Mouse (Mus musculus): ENCODE results near the gene Lkaaear1. TPM values are rescaled to one million over a fixed set of nuclear protein-coding genes. Genes with fewer than 3 reads are reported as not detected.
A peak's percentile ranks its signal among the peaks of the same experiment; 100 is the strongest.

The Lkaaear1 gene
- total RNA-seq, 2 experiments from 2014 or later = not detected

DNA sequence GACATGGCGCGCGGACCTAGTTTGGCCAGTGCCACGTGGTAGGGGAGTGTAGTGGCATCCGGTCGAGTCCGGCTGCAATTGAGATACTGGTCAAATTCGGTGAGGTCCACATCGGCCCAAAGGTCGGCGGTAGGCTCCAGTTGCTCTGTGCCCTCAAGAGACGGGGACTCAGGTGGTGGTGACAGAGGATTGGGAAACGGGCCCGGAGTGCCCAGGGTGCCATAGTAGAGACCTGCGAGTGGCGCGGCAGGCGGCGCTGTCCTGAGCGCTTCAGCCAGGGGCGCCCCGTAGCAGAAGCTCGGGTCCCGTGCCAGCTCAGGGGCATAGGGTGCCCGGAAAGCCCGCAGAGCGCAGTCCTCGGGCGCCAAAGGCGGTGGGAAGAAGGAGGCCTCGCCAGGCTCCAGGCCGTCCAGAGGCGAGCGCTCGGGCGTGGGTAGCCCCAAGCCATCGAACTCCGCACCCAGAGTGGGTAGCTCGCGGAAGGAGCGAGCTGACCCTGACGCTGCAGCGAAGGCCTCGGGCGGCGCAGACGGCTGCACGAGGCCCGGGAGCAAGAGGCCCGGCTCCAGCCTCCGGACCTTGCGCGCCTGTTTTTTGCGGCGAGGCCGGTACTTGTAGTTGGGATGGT is 27.8 kb downstream of the Lkaaear1 start:
- no peak for DNase-seq (ENCODE audit: extremely low spot score in 1 of 2, low spot score in 2 of 2)
- intact Hi-C loops (cut with DNase I) = loop anchor here (10.0 kb wide), 1 partner anchor 276 kb away; no protein-coding TSS in a partner anchor

- intact Hi-C loops (cut with DNase I) = no loop called here
- peak in 1 of 2 experiments; percentile 78 for DNase-seq (ENCODE audit: extremely low spot score in 1 of 2, low spot score in 2 of 2)
These were observed 35.0 kb downstream of the Lkaaear1 start for GRCm38 (mm10) chr2:181663298-181663630.

GRCm38 (mm10) chr2:181662620-181663297 is 35.5 kb downstream of the Lkaaear1 start:
- intact Hi-C loops (cut with DNase I) = no loop called here
- peak in 1 of 2 experiments; percentile 47 for DNase-seq (ENCODE audit: extremely low spot score in 1 of 2, low spot score in 2 of 2)

- intact Hi-C loops (cut with DNase I) = loop anchor here (5.0 kb wide), 1 partner anchor 37 kb away; no protein-coding TSS in a partner anchor
- DNase-seq (ENCODE audit: extremely low spot score in 1 of 2, low spot score in 2 of 2) = peak; percentile 61 to 92
These were observed 38.6 kb downstream of the Lkaaear1 start for GRCm38 (mm10) chr2:181659609-181660055.

DNA sequence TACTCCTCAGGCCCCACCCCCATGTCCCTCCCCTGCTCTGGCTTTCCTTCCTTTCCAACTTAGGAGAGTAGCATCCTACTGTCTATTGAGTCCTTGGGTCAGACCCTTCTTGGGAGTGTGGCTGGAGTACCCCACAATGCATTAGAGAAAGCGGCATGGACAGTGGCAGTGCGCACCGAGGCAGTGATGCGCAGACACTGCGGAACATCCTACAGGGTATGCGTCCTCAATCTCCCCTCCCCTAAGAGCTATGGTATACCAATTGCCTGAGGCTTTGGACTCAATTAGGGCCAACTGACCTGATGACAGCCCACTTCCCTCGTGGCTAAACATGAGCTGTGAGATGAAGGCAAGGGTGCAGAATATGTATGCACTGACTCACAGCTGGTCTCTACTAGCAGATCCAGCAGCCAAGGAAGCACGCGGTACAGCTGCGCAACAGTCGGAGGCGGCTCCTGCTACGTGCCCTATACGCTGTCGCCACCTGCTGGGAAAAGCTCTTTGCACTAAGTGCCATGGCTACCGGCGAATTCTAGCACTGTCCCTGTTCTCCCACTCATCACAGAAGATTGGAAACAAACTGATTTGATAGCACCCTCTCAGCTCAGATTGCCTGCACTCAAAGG is 39.2 kb downstream of the Lkaaear1 start:
- intact Hi-C loops (cut with DNase I) = loop anchor here (5.0 kb wide), 1 partner anchor 37 kb away; no protein-coding TSS in a partner anchor
- peak in 1 of 2 experiments; percentile 85 for DNase-seq (ENCODE audit: extremely low spot score in 1 of 2, low spot score in 2 of 2)

- intact Hi-C loops (cut with DNase I) = loop anchor here (5.0 kb wide), 1 partner anchor 36 kb away; no protein-coding TSS in a partner anchor
- no peak for DNase-seq (ENCODE audit: extremely low spot score in 1 of 2, low spot score in 2 of 2)
These were observed 39.7 kb downstream of the Lkaaear1 start for GRCm38 (mm10) chr2:181658528-181658927.

GRCm38 (mm10) chr2:181657441-181657840 is 40.8 kb downstream of the Lkaaear1 start:
- intact Hi-C loops (cut with DNase I) = loop anchor here (5.0 kb wide), 1 partner anchor 35 kb away; no protein-coding TSS in a partner anchor
- no peak for DNase-seq (ENCODE audit: extremely low spot score in 1 of 2, low spot score in 2 of 2)

GRCm38 (mm10) chr2:181656734-181657133 is 41.5 kb downstream of the Lkaaear1 start, which contains the start of gene Gm29797:
Gene Gm29797 (plus strand): TSS chr2:181657034.
- no peak for DNase-seq (ENCODE audit: extremely low spot score in 1 of 2, low spot score in 2 of 2)
- intact Hi-C loops (cut with DNase I) = loop anchor here (5.0 kb wide), 1 partner anchor 34 kb away; no protein-coding TSS in a partner anchor

DNA sequence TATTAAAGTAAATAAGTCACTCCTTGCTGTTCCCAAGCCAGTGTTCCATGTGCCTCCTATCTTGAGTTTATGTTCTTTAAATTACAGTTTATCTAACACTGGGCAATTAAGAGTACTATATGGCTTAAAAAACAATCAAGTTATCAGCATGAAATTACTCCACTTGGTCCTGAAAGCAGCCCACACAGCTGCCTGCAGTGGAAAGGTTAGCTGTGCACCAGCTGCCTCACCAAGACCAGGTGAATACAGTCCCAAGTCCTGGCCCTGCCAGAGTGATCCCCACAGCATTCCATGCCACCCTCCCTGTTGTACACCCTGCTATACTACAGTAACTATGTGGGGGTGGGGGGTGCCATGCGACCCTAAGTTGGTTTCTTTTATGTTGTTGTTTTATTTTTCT is 44.7 kb downstream of the Lkaaear1 start:
- intact Hi-C loops (cut with DNase I) = no loop called here
- no peak for DNase-seq (ENCODE audit: extremely low spot score in 1 of 2, low spot score in 2 of 2)

DNA sequence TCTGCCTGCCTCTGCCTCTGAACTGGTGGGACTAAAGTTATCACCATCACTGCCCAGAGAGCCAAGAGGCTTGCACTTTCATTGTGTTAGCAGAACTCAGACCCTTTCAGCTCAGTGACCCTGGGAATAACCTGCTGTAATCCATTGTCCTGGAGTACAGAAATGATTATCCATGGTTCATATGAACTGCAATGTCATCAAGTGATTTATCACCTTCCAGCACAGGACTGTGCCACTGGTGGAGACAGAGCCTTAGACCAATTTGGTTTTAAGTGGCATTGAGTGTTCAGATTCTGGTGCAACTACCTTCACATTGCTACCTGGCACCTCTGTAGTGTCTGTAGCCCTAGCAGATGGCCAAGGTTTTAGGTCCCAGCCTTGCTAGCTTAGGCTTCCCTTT is 45.2 kb downstream of the Lkaaear1 start:
- DNase-seq (ENCODE audit: extremely low spot score in 1 of 2, low spot score in 2 of 2) = no peak
- intact Hi-C loops (cut with DNase I) = no loop called here

DNA sequence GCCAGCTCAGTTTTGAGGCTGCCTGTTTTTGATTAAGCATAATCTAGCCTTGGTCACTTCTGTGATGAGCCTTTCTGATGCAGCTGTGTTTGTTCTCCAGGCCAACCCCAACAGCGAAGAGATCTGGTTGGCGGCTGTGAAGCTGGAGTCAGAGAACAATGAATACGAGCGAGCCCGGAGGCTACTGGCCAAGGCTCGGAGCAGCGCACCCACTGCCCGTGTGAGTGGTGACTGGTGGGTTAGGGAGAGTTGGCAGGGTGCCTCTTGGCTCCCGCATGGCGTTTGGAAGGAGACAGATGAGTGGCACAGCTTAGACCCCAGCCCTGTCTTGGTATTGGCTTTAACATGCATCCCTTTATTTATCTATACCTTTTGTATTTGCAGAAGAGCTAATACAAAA is 49.3 kb downstream of the Lkaaear1 start:
- DNase-seq (ENCODE audit: extremely low spot score in 1 of 2, low spot score in 2 of 2) = peak in 1 of 2 experiments; percentile 43
- intact Hi-C loops (cut with DNase I) = loop anchor here (10.0 kb wide), 1 partner anchor 196 kb away; no protein-coding TSS in a partner anchor

Other genes with a start within 250 kb of the Lkaaear1 start
- gene Zbtb46, start 239.0 kb downstream of the Lkaaear1 start, total RNA-seq (2021) = 10 to 100 TPM; 17.1 to 19.9 TPM
- not detected for gene Abhd16b, start 205.2 kb downstream of the Lkaaear1 start, total RNA-seq (2021)
- 10 to 100 TPM; 75.5 to 77.2 TPM for gene Tpd52l2, start 201.3 kb downstream of the Lkaaear1 start, total RNA-seq (2021)
- 100 to 1,000 TPM; 320 to 333 TPM for gene Dnajc5, start 178.0 kb downstream of the Lkaaear1 start, total RNA-seq (2021)
- 10 to 100 TPM; 34.7 to 53.6 TPM for gene Uckl1, start 113.5 kb downstream of the Lkaaear1 start, total RNA-seq (2021)
- gene Prpf6, start 106.6 kb downstream of the Lkaaear1 start, total RNA-seq (2021) = 10 to 100 TPM; 44.9 to 48.8 TPM
- gene Zfp512b, start 105.6 kb downstream of the Lkaaear1 start, total RNA-seq (2021) = 100 to 1,000 TPM; 139 to 152 TPM
- 10 to 100 TPM; 27.1 to 28.8 TPM for gene Samd10, start 99.2 kb downstream of the Lkaaear1 start, total RNA-seq (2021)
- gene Gm29797, start 41.4 kb downstream of the Lkaaear1 start, total RNA-seq (2021) = under 1 TPM in 1 of 2 experiments, not detected in 1; 0.67 TPM
- gene Sox18, start 26.8 kb downstream of the Lkaaear1 start, total RNA-seq (2021) = 10 to 100 TPM; 13.9 to 14.7 TPM
- gene Tcea2, start 18.1 kb downstream of the Lkaaear1 start, total RNA-seq (2021) = 10 to 100 TPM; 57.3 to 62.7 TPM
- 10 to 100 TPM; 48.8 to 57.2 TPM for gene Rgs19, start 4.5 kb downstream of the Lkaaear1 start, total RNA-seq (2021)
- 10 to 100 TPM; 75.4 to 82.2 TPM for gene Oprl1, start 16.6 kb upstream of the Lkaaear1 start, total RNA-seq (2021)
- 10 to 100 TPM; 24.3 to 27.7 TPM for gene Myt1, start 64.9 kb upstream of the Lkaaear1 start, total RNA-seq (2021)
- 10 to 100 TPM; 51.8 to 62.1 TPM for gene Pcmtd2, start 139.4 kb upstream of the Lkaaear1 start, total RNA-seq (2021)
- 10 to 100 TPM; 32.7 to 39.4 TPM for gene Polr3k, start 165.9 kb upstream of the Lkaaear1 start, total RNA-seq (2021)